Mouse (Mus musculus): ENCODE measurements around the gene Cym.

DNA sequence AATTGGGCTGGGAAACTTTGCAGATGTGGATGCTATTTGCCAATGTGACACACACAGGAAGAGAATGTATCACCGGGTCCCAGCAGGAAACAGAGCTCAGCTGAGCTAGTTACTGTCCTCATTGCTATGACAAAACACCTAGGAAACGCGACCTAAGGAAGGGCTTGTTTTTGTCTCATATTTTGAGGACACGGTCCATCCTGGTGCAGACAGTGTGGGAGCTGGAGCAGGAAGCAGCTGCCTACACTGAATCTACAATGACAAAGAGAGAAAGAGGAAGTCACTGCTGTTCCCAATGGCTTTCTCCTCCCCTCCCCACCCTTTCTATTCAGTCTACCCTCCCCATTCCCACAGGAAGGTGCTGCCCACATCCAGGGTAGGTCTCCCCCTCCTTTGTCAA, 30.5 kb upstream of the Cym start:
- TF ChIP-seq CTCF (IDR thresholded peaks at IDR 0.05; ENCODE audit: low read depth, low read length) (no peak), POLR2A (IDR thresholded peaks at IDR 0.05; ENCODE audit: extremely low read depth, insufficient read depth, low read length) (no peak)
